Mouse (Mus musculus): ENCODE measurements around the gene Med14. TPM values are rescaled to one million over a fixed set of nuclear protein-coding genes. Genes with fewer than 3 reads are reported as not detected.
A peak's percentile ranks its signal among the peaks of the same experiment; 100 is the strongest.

The Med14 gene
- polyA plus RNA-seq (2015; fragmentation: Nextera tagmentation; extraction: Ambion mirVana), result 14.9 and 15.7 TPM in 2 replicates

DNA sequence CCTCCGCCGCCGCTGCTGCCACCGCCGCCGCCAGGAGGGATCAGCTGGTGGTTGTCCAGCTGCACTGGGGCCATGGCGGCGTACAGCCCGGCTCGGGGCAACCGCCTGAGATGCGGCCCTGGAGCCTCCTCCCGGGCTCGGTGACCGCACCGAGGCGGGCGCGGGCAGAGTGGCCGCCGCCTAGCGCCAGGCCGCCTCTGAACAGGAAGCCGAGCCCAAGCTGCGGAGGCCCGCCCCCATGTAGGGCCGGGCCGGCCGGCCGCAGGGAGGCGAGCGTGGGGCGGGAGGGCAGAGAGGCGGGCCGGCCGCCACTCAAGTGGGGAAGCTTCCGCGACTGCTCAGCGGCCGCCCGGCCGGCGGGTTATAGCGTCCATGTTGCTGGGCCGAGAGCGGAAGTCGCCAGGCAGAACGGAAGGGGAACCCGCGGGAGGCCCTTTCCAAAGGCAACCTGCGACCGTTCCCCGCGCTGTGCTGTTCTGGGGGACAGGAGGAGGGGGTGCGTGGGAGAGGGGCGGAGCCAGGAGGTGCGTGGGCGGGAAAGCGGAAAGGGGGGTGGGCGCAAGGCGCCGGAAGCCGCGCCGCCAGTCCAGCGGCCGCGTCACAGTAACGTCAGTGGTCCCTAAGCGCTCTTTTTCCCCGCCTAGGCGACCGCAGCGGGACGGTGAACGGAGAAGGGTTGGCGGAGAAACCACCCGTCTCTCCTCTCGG, at the start of gene Med14:
Gene Med14, minus strand, starts transcription at position 448 of the 708 bp plus-strand sequence.
- WGBS, result under 1% methylated on average over 48 of the region's 79 CpGs
- Histone ChIP-seq H3K4me2 (peak within 1 kb of the TSS; percentile 70), H3K27me3 (replicated peaks) (peaks cover 30% of the 10 kb centered on the region), H3K27ac (replicated peaks) (peak within 1 kb of the TSS; percentile 98), H3K4me3 (peak within 1 kb of the TSS; percentile 67), H3K9ac (peak within 1 kb of the TSS; percentile 93), H3K36me3 (no peaks in the 10 kb centered on the region), H3K4me1 (peaks cover 21% of the 10 kb centered on the region), H3K9me3 (no peaks in the 10 kb centered on the region)
- ATAC-seq (ENCODE audit: extremely low read depth, insufficient number of reproducible peaks, low FRiP score, low TSS enrichment), result peak; percentile 94

DNA sequence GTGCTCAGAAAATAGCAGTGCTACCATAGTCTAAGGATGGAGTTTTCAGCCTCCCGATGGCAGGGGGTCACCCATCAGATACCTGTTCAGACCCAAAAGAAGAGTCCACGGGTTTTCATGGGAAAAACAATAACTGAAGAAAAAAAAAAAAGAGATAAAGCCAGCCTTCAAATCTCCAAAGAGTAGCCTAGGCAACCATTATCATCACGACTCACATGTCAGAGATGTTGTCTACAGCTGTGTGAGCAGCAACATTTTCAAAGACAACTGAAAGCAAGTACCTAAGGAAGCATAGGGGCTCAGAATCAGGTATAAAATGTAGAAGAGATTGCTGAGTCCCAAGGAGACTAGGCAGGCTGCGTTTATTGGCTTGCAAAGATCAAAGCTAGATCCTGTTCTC, 38.7 kb upstream of the Med14 start:
- Histone ChIP-seq H3K4me2 (no peak overlapping the region), H3K36me3 (no peaks in the 10 kb centered on the region), H3K27me3 (replicated peaks) (no peaks in the 10 kb centered on the region), H3K4me3 (no peak overlapping the region), H3K9me3 (no peaks in the 10 kb centered on the region), H3K27ac (replicated peaks) (no peak overlapping the region), H3K9ac (no peak overlapping the region), H3K4me1 (no peaks in the 10 kb centered on the region)
- WGBS, result 55% methylated on average over 4 of the region's 4 CpGs
- no peak for ATAC-seq (ENCODE audit: extremely low read depth, insufficient number of reproducible peaks, low FRiP score, low TSS enrichment)

DNA sequence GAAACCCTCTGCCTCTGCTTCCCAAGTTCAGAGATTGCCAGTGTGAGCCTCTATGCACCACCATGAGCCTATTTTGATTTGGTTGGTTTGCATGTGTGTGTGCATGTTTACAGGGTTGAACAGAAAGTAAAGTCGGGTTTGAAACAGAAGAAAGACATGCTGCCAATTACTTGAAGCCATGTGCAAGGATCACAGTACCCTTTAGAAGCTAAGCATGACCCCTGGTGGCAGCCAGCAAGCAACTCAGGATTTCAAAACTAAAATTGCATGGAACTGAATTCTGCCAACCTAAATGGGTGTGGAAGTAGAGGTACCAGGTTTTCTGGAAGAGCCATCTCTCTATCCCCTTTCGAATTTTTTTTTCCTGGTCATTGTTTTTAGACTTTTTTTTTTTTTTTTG, 33.0 kb upstream of the Med14 start:
- Histone ChIP-seq H3K4me1 (no peaks in the 10 kb centered on the region), H3K9ac (no peak overlapping the region), H3K36me3 (no peaks in the 10 kb centered on the region), H3K27ac (replicated peaks) (no peak overlapping the region), H3K4me3 (no peak overlapping the region), H3K27me3 (replicated peaks) (no peaks in the 10 kb centered on the region), H3K9me3 (no peaks in the 10 kb centered on the region), H3K4me2 (no peak overlapping the region)
- no peak for ATAC-seq (ENCODE audit: extremely low read depth, insufficient number of reproducible peaks, low FRiP score, low TSS enrichment)
- WGBS, result 48% methylated on average over 2 of the region's 2 CpGs

DNA sequence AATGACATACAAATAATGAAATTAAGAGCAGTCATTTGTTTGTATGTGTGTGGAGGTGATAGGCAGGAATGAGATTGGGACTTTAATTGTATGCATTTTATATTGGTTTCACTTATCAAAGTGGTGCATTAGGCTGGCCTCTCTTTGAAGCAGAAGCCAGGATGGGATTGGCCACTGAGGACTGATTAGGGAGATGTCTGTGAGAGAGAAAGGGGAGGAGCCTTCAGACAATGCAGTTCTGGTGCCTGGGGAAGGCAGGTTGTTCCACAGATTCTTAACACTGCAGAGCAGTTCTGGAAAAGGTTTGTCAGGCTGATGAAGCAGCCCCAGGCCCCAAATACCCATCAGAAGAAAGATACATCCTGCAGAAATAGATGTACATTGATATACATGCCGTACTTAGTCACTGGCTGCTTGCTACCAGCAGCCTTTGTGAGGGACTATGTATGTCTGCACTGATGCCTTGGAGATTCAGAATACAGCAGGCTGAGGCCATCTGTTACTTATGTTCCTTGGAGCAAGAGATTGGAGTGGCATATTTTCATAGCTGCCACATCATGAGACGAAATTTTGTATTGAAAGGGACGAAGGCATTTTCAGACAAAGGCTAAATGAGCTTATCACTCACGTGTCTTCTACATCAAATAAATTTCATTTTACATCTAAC, 29.9 kb upstream of the Med14 start:
- H3K27me3 ChIP-seq (replicated peaks), result no peaks in the 10 kb centered on the region
- H3K27ac ChIP-seq (replicated peaks), result no peak overlapping the region
- H3K9me3 ChIP-seq, result no peaks in the 10 kb centered on the region
- H3K9ac ChIP-seq, result no peak overlapping the region
- H3K4me3 ChIP-seq, result no peak overlapping the region
- no peak for ATAC-seq (ENCODE audit: extremely low read depth, insufficient number of reproducible peaks, low FRiP score, low TSS enrichment)
- no peak overlapping the region for H3K4me2 ChIP-seq
- H3K4me1 ChIP-seq, result no peaks in the 10 kb centered on the region
- H3K36me3 ChIP-seq, result no peaks in the 10 kb centered on the region
- 62% methylated on average over 4 of the region's 4 CpGs for WGBS

DNA sequence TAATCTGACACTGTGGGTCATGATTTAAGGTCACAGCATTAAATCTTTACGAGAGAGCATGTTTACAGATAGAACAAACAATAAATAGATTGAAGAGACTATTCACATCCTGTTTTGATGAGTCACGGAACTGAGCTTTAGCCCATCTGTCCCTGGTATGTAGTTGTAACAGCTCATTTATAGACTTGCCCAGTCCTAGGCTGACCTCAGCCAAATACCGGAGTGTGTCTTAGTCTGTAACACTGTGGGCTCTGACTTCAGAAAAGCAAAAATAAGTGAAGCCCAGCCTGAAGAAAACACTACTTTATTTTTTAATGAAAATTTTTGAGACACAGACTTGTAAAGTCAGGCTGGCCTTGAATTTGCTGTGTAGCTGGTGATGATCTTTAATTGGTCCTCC, 11.4 kb upstream of the Med14 start:
- 70% methylated on average over 3 of the region's 3 CpGs for WGBS
- H3K9ac ChIP-seq, result no peak overlapping the region
- no peak overlapping the region for H3K4me2 ChIP-seq
- H3K4me1 ChIP-seq, result no peaks in the 10 kb centered on the region
- H3K36me3 ChIP-seq, result no peaks in the 10 kb centered on the region
- H3K27ac ChIP-seq (replicated peaks), result no peak overlapping the region
- no peaks in the 10 kb centered on the region for H3K9me3 ChIP-seq
- H3K27me3 ChIP-seq (replicated peaks), result 0 out of 2 replicates have a peak, but pooled peaks cover 7% of the 10 kb centered on the region
- ATAC-seq (ENCODE audit: extremely low read depth, insufficient number of reproducible peaks, low FRiP score, low TSS enrichment), result no peak
- no peak overlapping the region for H3K4me3 ChIP-seq

DNA sequence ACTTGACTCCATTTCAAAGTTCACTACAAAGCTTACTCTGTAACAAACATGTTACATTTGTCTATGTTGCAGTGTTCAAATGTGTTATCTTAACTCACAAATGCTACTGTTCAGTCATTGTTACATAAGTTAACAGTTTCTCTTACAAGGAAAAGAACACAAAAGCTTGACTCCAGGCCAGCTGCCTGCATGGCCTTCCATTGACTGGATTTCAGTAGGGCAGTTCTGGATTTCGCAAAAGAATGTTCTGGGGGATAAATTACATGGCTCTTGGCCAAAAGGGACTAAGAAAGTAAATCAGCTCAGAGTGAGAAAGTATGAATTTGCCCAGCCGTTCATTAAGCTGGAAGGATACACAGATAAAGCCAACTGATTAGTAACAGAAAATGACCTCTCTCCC, 9.7 kb upstream of the Med14 start:
- Histone ChIP-seq H3K9me3 (no peaks in the 10 kb centered on the region), H3K4me3 (no peak overlapping the region), H3K36me3 (no peaks in the 10 kb centered on the region), H3K4me1 (no peaks in the 10 kb centered on the region), H3K27ac (replicated peaks) (no peak overlapping the region), H3K27me3 (replicated peaks) (0 out of 2 replicates have a peak, but pooled peaks cover 7% of the 10 kb centered on the region), H3K4me2 (no peak overlapping the region), H3K9ac (no peak overlapping the region)
- WGBS, result 37% methylated on average over 2 of the region's 2 CpGs
- no peak for ATAC-seq (ENCODE audit: extremely low read depth, insufficient number of reproducible peaks, low FRiP score, low TSS enrichment)

DNA sequence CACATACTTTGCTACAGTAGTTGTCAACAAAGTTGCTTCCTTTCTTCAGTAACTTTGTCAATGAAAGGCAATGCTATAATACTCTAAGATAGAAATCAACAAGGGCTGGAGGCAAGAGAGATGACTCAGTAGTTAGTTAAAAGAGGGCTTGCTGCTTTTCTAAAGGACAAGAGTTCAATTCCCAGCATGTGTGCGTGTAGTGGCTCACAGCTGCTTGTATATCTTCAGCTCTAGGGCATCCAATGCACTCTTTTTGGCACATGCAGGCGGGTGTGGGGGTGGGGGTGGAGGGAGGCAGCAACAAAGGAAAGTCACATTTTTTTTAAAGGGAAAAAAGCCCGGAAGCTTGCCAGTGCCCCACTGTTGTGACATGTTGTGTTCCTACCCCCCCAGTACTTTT, 6.7 kb upstream of the Med14 start:
- no peak overlapping the region for H3K9ac ChIP-seq
- no peak for ATAC-seq (ENCODE audit: extremely low read depth, insufficient number of reproducible peaks, low FRiP score, low TSS enrichment)
- H3K27me3 ChIP-seq (replicated peaks), result no peaks in the 10 kb centered on the region
- WGBS, result 61% methylated on average over 3 of the region's 3 CpGs
- H3K36me3 ChIP-seq, result no peaks in the 10 kb centered on the region
- H3K4me1 ChIP-seq, result peaks cover 2% of the 10 kb centered on the region; the same call in 1 of the 2 replicates
- no peak overlapping the region for H3K27ac ChIP-seq (replicated peaks)
- no peaks in the 10 kb centered on the region for H3K9me3 ChIP-seq
- no peak overlapping the region for H3K4me2 ChIP-seq
- no peak overlapping the region for H3K4me3 ChIP-seq

DNA sequence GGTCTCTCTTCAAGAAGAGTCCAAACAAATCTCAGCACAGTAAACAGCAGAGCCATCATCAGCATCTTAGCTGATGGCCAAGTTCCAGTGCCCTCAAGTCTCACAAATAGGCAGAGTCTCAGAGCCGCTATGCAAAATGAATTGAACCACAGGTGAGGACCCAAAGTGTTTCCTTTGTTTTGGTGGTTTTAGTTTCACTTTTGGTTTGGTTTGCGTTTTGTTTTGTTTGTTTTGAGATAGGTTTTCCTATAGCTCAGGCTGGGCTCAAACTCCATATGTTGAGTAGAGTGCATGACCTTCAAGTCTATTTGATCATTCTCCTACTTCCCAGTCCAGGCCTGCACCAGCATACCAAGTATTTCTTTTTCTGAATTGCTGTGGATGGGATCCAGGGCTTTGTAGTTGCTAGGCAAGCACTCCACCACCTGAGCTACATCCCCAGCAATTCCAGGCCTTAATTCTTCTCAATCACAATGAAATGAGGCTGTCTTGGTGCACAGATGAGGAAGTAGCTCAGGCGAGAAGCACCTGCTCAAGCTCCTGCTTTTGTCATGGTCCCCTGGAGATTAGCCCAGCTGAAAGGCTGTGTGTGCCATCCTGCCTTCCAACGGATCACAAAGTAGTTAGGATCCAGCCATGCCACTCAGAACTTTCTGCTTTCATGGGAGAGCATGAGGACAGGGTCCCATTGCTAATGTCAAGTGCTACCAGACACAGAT, 5.1 kb upstream of the Med14 start:
- Histone ChIP-seq H3K4me3 (no peak overlapping the region), H3K27ac (replicated peaks) (no peak overlapping the region), H3K9ac (no peak overlapping the region), H3K4me1 (peaks cover 8% of the 10 kb centered on the region; the same call in 1 of the 2 replicates), H3K36me3 (no peaks in the 10 kb centered on the region), H3K4me2 (no peak overlapping the region), H3K27me3 (replicated peaks) (peaks cover 14% of the 10 kb centered on the region), H3K9me3 (no peaks in the 10 kb centered on the region)
- WGBS, result 60% methylated on average over 4 of the region's 4 CpGs
- no peak for ATAC-seq (ENCODE audit: extremely low read depth, insufficient number of reproducible peaks, low FRiP score, low TSS enrichment)

DNA sequence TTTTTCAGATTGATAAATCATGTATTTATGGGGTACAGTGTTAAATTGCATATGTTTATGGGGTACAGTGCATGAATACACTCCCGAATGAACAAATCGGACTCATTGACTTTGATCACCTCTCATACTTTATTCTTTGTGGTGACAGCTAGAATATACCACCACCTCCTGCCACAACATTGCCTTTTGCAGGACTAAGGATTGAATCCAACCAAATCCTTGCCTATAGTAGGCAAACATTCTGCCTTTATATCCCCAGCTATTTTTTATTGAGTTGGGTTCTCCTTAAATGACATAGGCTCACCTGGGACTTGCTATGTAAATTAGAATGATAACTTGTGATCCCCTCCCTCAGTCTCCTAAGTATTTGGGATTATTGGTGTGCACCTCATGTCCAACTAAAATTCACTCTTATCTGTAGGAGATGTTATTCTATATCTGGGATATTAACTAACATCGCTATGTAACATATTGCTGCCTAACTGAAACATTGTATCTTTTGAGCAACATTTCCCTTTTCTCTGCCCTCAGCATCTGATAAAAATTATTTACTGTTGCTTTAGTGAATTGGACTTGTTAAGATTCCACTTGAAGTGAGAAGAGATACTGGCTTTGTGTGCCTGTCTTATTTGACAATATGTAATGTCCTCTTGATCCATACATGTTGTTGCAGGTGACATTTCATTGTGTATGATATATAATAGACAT, 1.4 kb upstream of the Med14 start:
- no peak for ATAC-seq (ENCODE audit: extremely low read depth, insufficient number of reproducible peaks, low FRiP score, low TSS enrichment)
- peaks cover 11% of the 10 kb centered on the region; the same call in 1 of the 2 replicates for H3K4me1 ChIP-seq
- no peaks in the 10 kb centered on the region for H3K9me3 ChIP-seq
- H3K4me3 ChIP-seq, result peak overlapping the region; percentile 67
- H3K9ac ChIP-seq, result peak overlapping the region; percentile 93
- peak overlapping the region; percentile 98 for H3K27ac ChIP-seq (replicated peaks)
- peaks cover 30% of the 10 kb centered on the region for H3K27me3 ChIP-seq (replicated peaks)
- no peaks in the 10 kb centered on the region for H3K36me3 ChIP-seq
- H3K4me2 ChIP-seq, result peak overlapping the region; percentile 70
- 77% methylated on average over 3 of the region's 3 CpGs for WGBS

DNA sequence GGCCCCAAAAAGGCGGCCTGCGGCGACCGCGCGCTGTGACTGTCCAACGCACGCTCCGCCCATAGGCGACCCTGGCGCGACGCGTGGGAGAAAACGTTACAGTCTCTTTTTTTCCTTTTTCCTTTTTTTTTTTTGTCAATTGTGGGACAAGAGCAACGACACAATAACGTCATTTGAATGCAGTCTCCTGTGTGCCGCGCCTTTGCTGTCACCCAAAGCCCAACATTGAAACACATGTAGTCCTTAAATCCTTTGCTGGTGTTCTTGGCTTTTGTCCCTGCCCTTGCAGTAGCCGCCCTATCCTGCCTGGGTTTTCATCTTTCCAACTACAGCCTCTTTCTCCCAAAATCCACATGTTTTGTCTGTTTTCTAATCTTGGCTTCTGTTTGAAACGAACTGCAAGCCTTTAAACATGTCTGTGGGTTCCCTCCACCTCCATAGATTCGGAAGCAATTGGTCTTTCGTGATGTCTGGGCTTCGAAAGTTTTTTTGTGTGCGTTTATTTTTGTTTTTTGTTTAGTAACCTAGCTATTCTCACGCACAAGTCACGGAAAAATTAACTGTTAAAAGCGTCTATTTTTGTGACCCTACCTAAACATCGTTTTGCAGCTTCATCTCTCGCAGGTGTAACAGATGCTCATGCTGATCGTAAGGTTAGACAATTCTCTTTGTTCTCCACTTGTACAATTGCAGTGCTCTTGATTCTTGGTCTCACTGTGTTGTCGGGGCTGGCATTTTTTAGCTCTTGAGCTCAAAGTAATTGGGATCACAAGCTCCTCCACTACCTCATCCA, 657 bp upstream of the Med14 start:
- H3K9ac ChIP-seq, result peak overlapping the region; percentile 93
- H3K4me2 ChIP-seq, result peak overlapping the region; percentile 70
- H3K27ac ChIP-seq (replicated peaks), result peak overlapping the region; percentile 98
- peaks cover 17% of the 10 kb centered on the region for H3K4me1 ChIP-seq
- no peaks in the 10 kb centered on the region for H3K9me3 ChIP-seq
- H3K27me3 ChIP-seq (replicated peaks), result peaks cover 30% of the 10 kb centered on the region
- WGBS, result 7% methylated on average over 32 of the region's 32 CpGs
- ATAC-seq (ENCODE audit: extremely low read depth, insufficient number of reproducible peaks, low FRiP score, low TSS enrichment), result no peak
- H3K36me3 ChIP-seq, result no peaks in the 10 kb centered on the region
- peak overlapping the region; percentile 67 for H3K4me3 ChIP-seq

Measured in heart, embryonic 13.5 days (tissue).